Mouse (Mus musculus): ENCODE results near the gene Atp6ap1l. TPM values are rescaled to one million over a fixed set of nuclear protein-coding genes. Genes with fewer than 3 reads are reported as not detected.
"Not testable (repeated sequence)": the region's sequence is repeated elsewhere in the genome, so short reads cannot be mapped to it uniquely, and the experiment has no call there.

Gene Atp6ap1l
- total RNA-seq (2014; fragmentation: Nextera tagmentation) (not detected in 2 replicates), total RNA-seq (2017) (not detected in 2 replicates), polyA plus RNA-seq (2012) (not detected in 2 replicates)

DNA sequence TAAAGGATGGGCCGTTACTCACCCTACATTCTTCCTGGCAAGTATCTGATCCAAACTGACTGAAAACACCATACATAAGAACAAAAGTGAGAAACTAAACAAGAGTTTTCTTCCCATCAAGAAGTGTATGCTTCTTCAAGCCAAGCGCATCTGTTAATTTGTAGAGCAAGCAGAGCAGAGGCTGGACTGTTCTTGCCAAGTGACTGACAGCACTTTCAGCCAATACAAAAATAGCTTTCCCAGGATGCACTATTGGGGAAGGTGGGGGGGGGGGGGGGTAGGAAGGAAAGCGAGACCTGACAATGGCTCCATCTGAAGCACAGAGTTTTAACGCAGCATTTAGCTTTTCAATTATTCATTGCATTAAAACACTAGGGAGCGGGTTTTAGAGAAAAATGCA is at the start of gene Atp6ap1l:
Gene Atp6ap1l, minus strand, starts transcription at position 180 of the 400 bp plus-strand sequence.
- ATAC-seq (ENCODE audit: extremely low read depth, insufficient number of reproducible peaks, low FRiP score, poor library complexity, severe bottlenecking), result no peak

DNA sequence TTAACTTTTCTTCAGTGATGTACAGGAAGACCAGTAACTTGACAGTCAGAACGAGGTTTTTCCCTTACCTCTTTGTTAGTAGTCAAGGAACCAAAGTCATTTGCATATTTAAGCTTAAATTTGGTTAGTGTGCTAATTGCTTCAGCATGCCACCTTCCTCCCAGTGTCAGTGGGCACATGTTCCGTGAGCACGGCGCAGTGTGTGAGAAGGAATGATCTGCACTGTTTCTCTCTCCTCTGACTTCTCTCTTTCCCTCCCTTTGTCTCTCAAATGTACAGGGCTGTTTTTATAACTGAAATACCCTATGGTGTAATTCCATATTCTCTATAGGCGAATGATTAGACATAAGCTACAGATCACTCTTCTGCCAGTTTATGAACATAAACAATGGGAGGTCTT is 34.4 kb upstream of the Atp6ap1l start:
- ATAC-seq (ENCODE audit: extremely low read depth, insufficient number of reproducible peaks, low FRiP score, poor library complexity, severe bottlenecking) (peak; percentile 36; the same call in 1 of the 2 replicates), DNase-seq (ENCODE audit: low spot score) (no peak)
- Histone ChIP-seq H3K4me3 (ENCODE audit: low read depth, low read length) (no peak overlapping the region), H3K27me3 (ENCODE audit: insufficient read depth, low read length) (no peaks in the 10 kb centered on the region), H3K36me3 (replicated peaks) (no peaks in the 10 kb centered on the region), H3K9me3 (replicated peaks) (no peaks in the 10 kb centered on the region), H3K4me1 (ENCODE audit: insufficient read depth, low read depth, low read length) (peaks cover 30% of the 10 kb centered on the region)
- TF ChIP-seq TAL1 (conservative IDR thresholded peaks at IDR 0.05; ENCODE audit: low read depth, low read length) (no peak), CTCF (IDR thresholded peaks at IDR 0.05; ENCODE audit: low read depth, low read length) (no peak), GATA1 (IDR thresholded peaks at IDR 0.05; ENCODE audit: borderline replicate concordance, low read length) (no peak), GATA2 (IDR thresholded peaks at IDR 0.05; ENCODE audit: borderline replicate concordance, low read depth, low read length) (no peak), POLR2AphosphoS5 (IDR thresholded peaks at IDR 0.05; ENCODE audit: insufficient replicate concordance, low read depth, low read length) (no peak)

More for the DNA sequence above, at the start of gene Atp6ap1l:
- TF ChIP-seq GATA1 (IDR thresholded peaks at IDR 0.05; ENCODE audit: borderline replicate concordance, low read length) (no peak), GATA2 (IDR thresholded peaks at IDR 0.05; ENCODE audit: borderline replicate concordance, low read depth, low read length) (no peak), CTCF (IDR thresholded peaks at IDR 0.05; ENCODE audit: low read depth, low read length) (no peak), POLR2AphosphoS5 (IDR thresholded peaks at IDR 0.05; ENCODE audit: insufficient replicate concordance, low read depth, low read length) (no peak), TAL1 (conservative IDR thresholded peaks at IDR 0.05; ENCODE audit: low read depth, low read length) (no peak)
- no peaks in the 10 kb centered on the region for H3K9me3 ChIP-seq (replicated peaks)
- no peaks in the 10 kb centered on the region; the same call in 1 of the 2 replicates for H3K4me1 ChIP-seq (ENCODE audit: insufficient read depth, low read depth, low read length)
- no peak for DNase-seq (ENCODE audit: low spot score)
- no peaks in the 10 kb centered on the region for H3K36me3 ChIP-seq (replicated peaks)
- H3K27me3 ChIP-seq (ENCODE audit: insufficient read depth, low read length), result peaks cover 40% of the 10 kb centered on the region
- H3K4me3 ChIP-seq (ENCODE audit: low read depth, low read length), result no peak within 1 kb of the TSS

DNA sequence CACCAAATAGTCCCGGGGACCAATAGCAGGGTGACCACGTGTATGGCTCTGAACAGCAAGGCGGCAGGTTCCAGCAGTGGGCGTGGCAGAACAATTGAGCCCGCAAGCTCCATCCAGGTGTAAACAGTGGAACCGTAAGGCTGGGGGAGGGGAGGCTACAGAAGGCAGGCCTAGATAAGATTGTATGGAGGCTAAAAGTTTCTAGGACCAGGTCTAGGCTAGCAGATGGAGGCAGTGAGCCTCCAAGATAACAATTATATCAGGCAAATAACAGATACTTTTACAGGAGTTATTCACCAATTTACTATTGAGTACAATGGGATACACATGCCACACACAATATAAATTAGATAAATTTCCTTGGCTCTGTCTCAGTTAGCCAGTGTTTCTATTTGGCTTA is 34.0 kb upstream of the Atp6ap1l start:
- H3K4me3 ChIP-seq (ENCODE audit: low read depth, low read length), result peak overlapping the region; percentile 37; the same call in 1 of the 2 replicates
- peaks cover 30% of the 10 kb centered on the region for H3K4me1 ChIP-seq (ENCODE audit: insufficient read depth, low read depth, low read length)
- ATAC-seq (ENCODE audit: extremely low read depth, insufficient number of reproducible peaks, low FRiP score, poor library complexity, severe bottlenecking) (peak; percentile 98), DNase-seq (ENCODE audit: low spot score) (peak; percentile 32)
- no peak for TF ChIP-seq POLR2AphosphoS5 (IDR thresholded peaks at IDR 0.05; ENCODE audit: insufficient replicate concordance, low read depth, low read length)
- peak; percentile 91 for TF ChIP-seq TAL1 (conservative IDR thresholded peaks at IDR 0.05; ENCODE audit: low read depth, low read length)
- no peaks in the 10 kb centered on the region for H3K36me3 ChIP-seq (replicated peaks)
- no peaks in the 10 kb centered on the region for H3K9me3 ChIP-seq (replicated peaks)
- no peaks in the 10 kb centered on the region for H3K27me3 ChIP-seq (ENCODE audit: insufficient read depth, low read length)

DNA sequence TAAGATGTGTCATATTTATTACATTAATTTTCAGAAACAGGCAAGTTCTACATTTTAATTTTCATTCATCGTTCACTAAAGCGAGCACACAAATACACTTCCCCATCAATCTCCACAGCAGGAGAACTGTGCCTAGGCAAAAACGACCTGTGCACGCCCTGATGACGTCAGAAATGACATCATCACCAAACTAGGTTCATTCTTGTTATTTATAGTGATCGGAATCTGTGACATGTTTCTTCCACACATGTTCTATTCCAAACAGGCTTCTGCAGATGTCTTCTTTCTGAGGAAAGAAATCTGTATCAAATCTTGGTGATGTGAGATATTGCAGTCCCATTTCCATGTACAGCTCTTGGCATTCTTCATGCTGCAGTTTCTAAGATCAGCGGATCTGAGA is 30.7 kb upstream of the Atp6ap1l start:
- H3K27me3 ChIP-seq (ENCODE audit: insufficient read depth, low read length), result no peaks in the 10 kb centered on the region
- H3K36me3 ChIP-seq (replicated peaks), result peaks cover under 1% of the 10 kb centered on the region
- TF ChIP-seq GATA1 (IDR thresholded peaks at IDR 0.05; ENCODE audit: borderline replicate concordance, low read length) (no peak), GATA2 (IDR thresholded peaks at IDR 0.05; ENCODE audit: borderline replicate concordance, low read depth, low read length) (no peak), CTCF (IDR thresholded peaks at IDR 0.05; ENCODE audit: low read depth, low read length) (no peak), TAL1 (conservative IDR thresholded peaks at IDR 0.05; ENCODE audit: low read depth, low read length) (no peak), POLR2AphosphoS5 (IDR thresholded peaks at IDR 0.05; ENCODE audit: insufficient replicate concordance, low read depth, low read length) (no peak)
- DNase-seq (ENCODE audit: low spot score) (no peak), ATAC-seq (ENCODE audit: extremely low read depth, insufficient number of reproducible peaks, low FRiP score, poor library complexity, severe bottlenecking) (no peak)
- H3K4me3 ChIP-seq (ENCODE audit: low read depth, low read length), result no peak overlapping the region
- H3K9me3 ChIP-seq (replicated peaks), result no peaks in the 10 kb centered on the region
- peaks cover 32% of the 10 kb centered on the region for H3K4me1 ChIP-seq (ENCODE audit: insufficient read depth, low read depth, low read length)

DNA sequence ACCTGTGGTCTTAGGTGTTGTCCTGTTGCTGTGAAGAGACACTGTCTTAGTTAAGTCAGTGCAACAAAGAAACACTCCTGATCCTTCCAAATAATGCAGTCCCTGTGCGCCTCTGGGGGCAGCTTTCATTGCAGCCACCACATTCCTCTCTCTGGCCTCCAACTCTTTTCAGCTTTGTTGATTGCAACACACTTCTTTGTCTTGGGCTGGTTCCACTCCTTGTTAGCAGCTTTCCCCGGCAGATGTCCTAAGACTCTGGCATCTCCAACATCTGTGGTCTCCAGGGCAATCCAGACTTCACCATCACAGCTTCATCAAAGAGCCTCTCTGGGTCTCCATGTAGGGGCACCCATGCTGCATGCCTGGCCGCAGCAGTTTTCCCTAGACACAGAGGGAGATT is 28.1 kb upstream of the Atp6ap1l start:
- DNase-seq (ENCODE audit: low spot score) (no peak), ATAC-seq (ENCODE audit: extremely low read depth, insufficient number of reproducible peaks, low FRiP score, poor library complexity, severe bottlenecking) (no peak)
- H3K9me3 ChIP-seq (replicated peaks), result no peaks in the 10 kb centered on the region
- H3K4me3 ChIP-seq (ENCODE audit: low read depth, low read length), result no peak overlapping the region
- H3K4me1 ChIP-seq (ENCODE audit: insufficient read depth, low read depth, low read length), result peaks cover 15% of the 10 kb centered on the region
- no peak for TF ChIP-seq GATA2 (IDR thresholded peaks at IDR 0.05; ENCODE audit: borderline replicate concordance, low read depth, low read length)
- no peak for TF ChIP-seq POLR2AphosphoS5 (IDR thresholded peaks at IDR 0.05; ENCODE audit: insufficient replicate concordance, low read depth, low read length)
- TF ChIP-seq TAL1 (conservative IDR thresholded peaks at IDR 0.05; ENCODE audit: low read depth, low read length), result no peak
- no peak for TF ChIP-seq CTCF (IDR thresholded peaks at IDR 0.05; ENCODE audit: low read depth, low read length)
- no peak for TF ChIP-seq GATA1 (IDR thresholded peaks at IDR 0.05; ENCODE audit: borderline replicate concordance, low read length)
- H3K27me3 ChIP-seq (ENCODE audit: insufficient read depth, low read length), result no peaks in the 10 kb centered on the region
- peaks cover 7% of the 10 kb centered on the region for H3K36me3 ChIP-seq (replicated peaks)

DNA sequence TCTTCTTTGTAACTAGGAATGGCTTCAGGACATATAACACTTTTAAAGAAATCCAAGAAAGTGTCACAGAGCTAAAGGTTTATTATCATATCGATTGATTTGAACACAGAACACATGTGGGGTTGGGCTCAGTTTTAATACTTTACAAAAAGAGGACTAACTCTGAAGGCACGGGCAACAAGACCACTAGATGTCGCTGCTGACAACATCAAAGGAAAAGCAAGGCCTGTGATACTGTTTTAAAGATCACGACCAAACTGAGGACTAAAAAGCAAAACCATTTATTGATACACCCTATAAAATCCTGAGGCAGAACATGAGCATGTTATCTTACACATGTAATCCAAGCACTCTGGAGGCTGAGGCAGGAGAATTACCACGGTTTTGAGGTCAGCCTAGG is 24.7 kb upstream of the Atp6ap1l start:
- peak; percentile 60 for TF ChIP-seq CTCF (IDR thresholded peaks at IDR 0.05; ENCODE audit: low read depth, low read length)
- TF ChIP-seq POLR2AphosphoS5 (IDR thresholded peaks at IDR 0.05; ENCODE audit: insufficient replicate concordance, low read depth, low read length), result no peak

DNA sequence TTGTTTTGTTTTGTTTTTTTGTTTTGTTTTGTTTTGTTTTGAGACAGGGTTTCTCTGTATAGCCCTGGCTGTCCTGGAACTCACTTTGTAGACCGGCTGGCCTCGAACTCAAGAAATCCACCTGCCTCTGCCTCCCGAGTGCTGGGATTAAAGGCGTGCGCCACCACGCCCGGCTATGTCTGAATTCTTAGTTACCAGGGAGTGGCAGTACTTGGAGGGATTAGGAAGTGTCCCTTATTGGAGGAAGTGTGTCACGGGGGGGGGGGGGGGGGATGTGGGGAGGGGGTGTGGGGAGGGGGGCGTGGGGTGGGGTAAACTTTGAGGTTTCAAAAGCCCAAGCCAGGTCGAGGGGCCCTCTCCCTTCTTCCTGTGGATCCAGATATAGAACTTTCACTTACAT is 23.1 kb upstream of the Atp6ap1l start:
- H3K4me3 ChIP-seq (ENCODE audit: low read depth, low read length); ATAC-seq (ENCODE audit: extremely low read depth, insufficient number of reproducible peaks, low FRiP score, poor library complexity, severe bottlenecking); DNase-seq (ENCODE audit: low spot score); H3K9me3 ChIP-seq (replicated peaks); H3K27me3 ChIP-seq (ENCODE audit: insufficient read depth, low read length): not testable (repeated sequence)
- Histone ChIP-seq H3K4me1 (ENCODE audit: insufficient read depth, low read depth, low read length) (peaks cover 40% of the 10 kb centered on the region), H3K36me3 (replicated peaks) (peaks cover 36% of the 10 kb centered on the region)

More for the DNA sequence above, 24.7 kb upstream of the Atp6ap1l start:
- Histone ChIP-seq H3K4me3 (ENCODE audit: low read depth, low read length) (no peak overlapping the region), H3K36me3 (replicated peaks) (peaks cover 33% of the 10 kb centered on the region), H3K27me3 (ENCODE audit: insufficient read depth, low read length) (no peaks in the 10 kb centered on the region), H3K4me1 (ENCODE audit: insufficient read depth, low read depth, low read length) (peaks cover 38% of the 10 kb centered on the region), H3K9me3 (replicated peaks) (no peaks in the 10 kb centered on the region)
- no peak for ATAC-seq (ENCODE audit: extremely low read depth, insufficient number of reproducible peaks, low FRiP score, poor library complexity, severe bottlenecking)
- peak; percentile 31 for DNase-seq (ENCODE audit: low spot score)
